Mouse (Mus musculus): ENCODE measurements around the gene Foxp4. TPM values are rescaled to one million over a fixed set of nuclear protein-coding genes. Genes with fewer than 3 reads are reported as not detected.

The Foxp4 gene
- polyA plus RNA-seq, 2 experiments: 38.6 to 104 TPM

- Histone ChIP-seq H3K27ac (replicated peaks; ENCODE audit: low read depth, low read length) (peak overlapping the region; percentile 87), H3K9ac (ENCODE audit: low read depth, low read length, severe bottlenecking) (peak overlapping the region; percentile 84), H3K4me2 (replicated peaks; ENCODE audit: low read depth, low read length, severe bottlenecking) (peak overlapping the region; percentile 88), H3K36me3 (ENCODE audit: control insufficient read depth, insufficient read depth, low read length) (peaks cover 38% of the 10 kb centered on the region), H3K27me3 (ENCODE audit: control insufficient read depth, insufficient read depth, low read length) (no peaks in the 10 kb centered on the region; the same call in 1 of the 2 replicates), H3K4me1 (ENCODE audit: control insufficient read depth, insufficient read depth, low read length) (peaks cover 40% of the 10 kb centered on the region), H3K9me3 (ENCODE audit: control insufficient read depth, low read length) (no peaks in the 10 kb centered on the region), H3K4me3 (replicated peaks; ENCODE audit: low read length) (peak overlapping the region; percentile 92)
- no peak for DNase-seq (ENCODE audit: low spot score)
- WGBS: 22% methylated on average over 5 of the region's 5 CpGs
- no peak for TF ChIP-seq POLR2A (IDR thresholded peaks at IDR 0.05; ENCODE audit: borderline replicate concordance, extremely low read depth, insufficient read depth, insufficient read length)
- ATAC-seq (ENCODE audit: low FRiP score, low read depth): no peak
Observed at GRCm38 (mm10) chr17:47831772-47832171, 92.7 kb downstream of the Foxp4 start.

GRCm38 (mm10) chr17:47831161-47831560, 93.3 kb downstream of the Foxp4 start:
- no peak for TF ChIP-seq POLR2A (IDR thresholded peaks at IDR 0.05; ENCODE audit: borderline replicate concordance, extremely low read depth, insufficient read depth, insufficient read length)
- ATAC-seq (ENCODE audit: low FRiP score, low read depth) (0 out of 2 replicates have a peak, but pooled peaks have one; percentile 23), DNase-seq (ENCODE audit: low spot score) (no peak)
- peak overlapping the region; percentile 92 for H3K4me3 ChIP-seq (replicated peaks; ENCODE audit: low read length)
- WGBS: 10% methylated on average over 9 of the region's 9 CpGs
- peak overlapping the region; percentile 84 for H3K9ac ChIP-seq (ENCODE audit: low read depth, low read length, severe bottlenecking)
- H3K9me3 ChIP-seq (ENCODE audit: control insufficient read depth, low read length): no peaks in the 10 kb centered on the region
- H3K27me3 ChIP-seq (ENCODE audit: control insufficient read depth, insufficient read depth, low read length): no peaks in the 10 kb centered on the region; the same call in 1 of the 2 replicates
- peaks cover 40% of the 10 kb centered on the region for H3K36me3 ChIP-seq (ENCODE audit: control insufficient read depth, insufficient read depth, low read length)
- peaks cover 40% of the 10 kb centered on the region for H3K4me1 ChIP-seq (ENCODE audit: control insufficient read depth, insufficient read depth, low read length)
- peak overlapping the region; percentile 87 for H3K27ac ChIP-seq (replicated peaks; ENCODE audit: low read depth, low read length)
- peak overlapping the region; percentile 88 for H3K4me2 ChIP-seq (replicated peaks; ENCODE audit: low read depth, low read length, severe bottlenecking)

DNA sequence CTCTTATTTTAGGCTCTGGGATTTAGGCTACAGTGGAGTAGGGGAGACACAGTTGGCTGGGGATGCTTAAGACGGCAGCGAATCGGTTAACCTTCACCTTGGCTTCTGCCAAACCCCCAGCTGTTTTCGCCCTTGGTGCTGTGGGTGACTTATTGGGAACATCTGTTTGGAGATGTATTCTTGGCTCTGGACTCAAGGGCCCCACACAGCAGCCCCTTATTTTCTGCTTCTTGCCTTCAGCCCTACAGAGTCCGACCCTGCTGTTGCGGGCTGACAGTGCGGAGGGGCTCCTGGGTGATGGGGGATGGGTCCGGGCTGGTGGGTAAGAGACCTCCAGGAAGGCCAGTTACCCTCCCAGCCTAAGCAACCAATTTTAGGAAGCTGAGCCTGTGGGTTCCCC, 103.1 kb downstream of the Foxp4 start:
- no peaks in the 10 kb centered on the region for H3K9me3 ChIP-seq (ENCODE audit: control insufficient read depth, low read length)
- H3K27me3 ChIP-seq (ENCODE audit: control insufficient read depth, insufficient read depth, low read length): no peaks in the 10 kb centered on the region
- H3K4me1 ChIP-seq (ENCODE audit: control insufficient read depth, insufficient read depth, low read length): peaks cover 18% of the 10 kb centered on the region
- peak; percentile 62 for DNase-seq (ENCODE audit: low spot score)
- H3K4me3 ChIP-seq (replicated peaks; ENCODE audit: low read length): no peak overlapping the region
- H3K36me3 ChIP-seq (ENCODE audit: control insufficient read depth, insufficient read depth, low read length): peaks cover 87% of the 10 kb centered on the region
- ATAC-seq (ENCODE audit: low FRiP score, low read depth): peak; percentile 39; the same call in 1 of the 2 replicates
- H3K27ac ChIP-seq (replicated peaks; ENCODE audit: low read depth, low read length): no peak overlapping the region
- no peak overlapping the region for H3K9ac ChIP-seq (ENCODE audit: low read depth, low read length, severe bottlenecking)
- no peak for TF ChIP-seq POLR2A (IDR thresholded peaks at IDR 0.05; ENCODE audit: borderline replicate concordance, extremely low read depth, insufficient read depth, insufficient read length)
- WGBS: 39% methylated on average over 8 of the region's 8 CpGs
- H3K4me2 ChIP-seq (replicated peaks; ENCODE audit: low read depth, low read length, severe bottlenecking): 0 out of 2 replicates have a peak overlapping the region, but pooled peaks have one; percentile 19

GRCm38 (mm10) chr17:47818038-47818725, 106.3 kb downstream of the Foxp4 start:
- Histone ChIP-seq H3K36me3 (ENCODE audit: control insufficient read depth, insufficient read depth, low read length) (peaks cover 82% of the 10 kb centered on the region), H3K9ac (ENCODE audit: low read depth, low read length, severe bottlenecking) (no peak overlapping the region), H3K4me1 (ENCODE audit: control insufficient read depth, insufficient read depth, low read length) (peaks cover 47% of the 10 kb centered on the region), H3K9me3 (ENCODE audit: control insufficient read depth, low read length) (no peaks in the 10 kb centered on the region), H3K4me2 (replicated peaks; ENCODE audit: low read depth, low read length, severe bottlenecking) (no peak overlapping the region), H3K27ac (replicated peaks; ENCODE audit: low read depth, low read length) (no peak overlapping the region), H3K4me3 (replicated peaks; ENCODE audit: low read length) (no peak overlapping the region), H3K27me3 (ENCODE audit: control insufficient read depth, insufficient read depth, low read length) (no peaks in the 10 kb centered on the region)
- no peak for ATAC-seq (ENCODE audit: low FRiP score, low read depth)
- WGBS: 83% methylated on average over 13 of the region's 13 CpGs
- DNase-seq (ENCODE audit: low spot score): no peak
- no peak for TF ChIP-seq POLR2A (IDR thresholded peaks at IDR 0.05; ENCODE audit: borderline replicate concordance, extremely low read depth, insufficient read depth, insufficient read length)

Other genes starting within 250 kb of the Foxp4 start
- gene Tomm6, start 236.3 kb downstream of the Foxp4 start, polyA plus RNA-seq (2012; rRNA removed): 106 and 130 TPM in 2 replicates
- 409 and 415 TPM in 2 replicates for gene Tomm6, start 236.3 kb downstream of the Foxp4 start, polyA plus RNA-seq (2014; fragmentation: Nextera tagmentation; extraction: Ambion mirVana)
- gene Frs3, start 235.6 kb downstream of the Foxp4 start, polyA plus RNA-seq (2012; rRNA removed): 16.0 and 26.2 TPM in 2 replicates
- 5.4 TPM in 2 replicates for gene Frs3, start 235.6 kb downstream of the Foxp4 start, polyA plus RNA-seq (2014; fragmentation: Nextera tagmentation; extraction: Ambion mirVana)
- gene Gm21981, start 230.2 kb downstream of the Foxp4 start, polyA plus RNA-seq (2012; rRNA removed): 2.6 and 3.0 TPM in 2 replicates
- 1.3 and 1.7 TPM in 2 replicates for gene Gm21981, start 230.2 kb downstream of the Foxp4 start, polyA plus RNA-seq (2014; fragmentation: Nextera tagmentation; extraction: Ambion mirVana)
- gene Prickle4, start 229.9 kb downstream of the Foxp4 start, polyA plus RNA-seq (2012; rRNA removed): 0.52 and 1.9 TPM in 2 replicates
- gene Prickle4, start 229.9 kb downstream of the Foxp4 start, polyA plus RNA-seq (2014; fragmentation: Nextera tagmentation; extraction: Ambion mirVana): 1.3 TPM in 2 replicates
- gene Pgc, start 197.8 kb downstream of the Foxp4 start, polyA plus RNA-seq (2012; rRNA removed): 0.55 and 1.4 TPM in 2 replicates
- gene Pgc, start 197.8 kb downstream of the Foxp4 start, polyA plus RNA-seq (2014; fragmentation: Nextera tagmentation; extraction: Ambion mirVana): 0.18 and 0.23 TPM in 2 replicates
- 12.2 and 13.2 TPM in 2 replicates for gene Tfeb, start 187.6 kb downstream of the Foxp4 start, polyA plus RNA-seq (2012; rRNA removed)
- 10.6 and 11.5 TPM in 2 replicates for gene Tfeb, start 187.6 kb downstream of the Foxp4 start, polyA plus RNA-seq (2014; fragmentation: Nextera tagmentation; extraction: Ambion mirVana)
- gene Mdfi, start 90.0 kb downstream of the Foxp4 start, polyA plus RNA-seq (2012; rRNA removed): 281 and 440 TPM in 2 replicates
- 57.5 and 64.7 TPM in 2 replicates for gene Mdfi, start 90.0 kb downstream of the Foxp4 start, polyA plus RNA-seq (2014; fragmentation: Nextera tagmentation; extraction: Ambion mirVana)
- not detected in 2 replicates for gene 1700122O11Rik, start 113.6 kb upstream of the Foxp4 start, polyA plus RNA-seq (2012; rRNA removed)
- not detected in 2 replicates for gene 1700122O11Rik, start 113.6 kb upstream of the Foxp4 start, polyA plus RNA-seq (2014; fragmentation: Nextera tagmentation; extraction: Ambion mirVana)
- 0.08 TPM in 1 of 2 replicates, not detected in the other for gene 1700067P10Rik, start 164.7 kb upstream of the Foxp4 start, polyA plus RNA-seq (2012; rRNA removed)
- gene 1700067P10Rik, start 164.7 kb upstream of the Foxp4 start, polyA plus RNA-seq (2014; fragmentation: Nextera tagmentation; extraction: Ambion mirVana): not detected in 2 replicates
- not detected in 2 replicates for gene 9830107B12Rik, start 221.6 kb upstream of the Foxp4 start, polyA plus RNA-seq (2012; rRNA removed)
- gene 9830107B12Rik, start 221.6 kb upstream of the Foxp4 start, polyA plus RNA-seq (2014; fragmentation: Nextera tagmentation; extraction: Ambion mirVana): not detected in 2 replicates
- 0.08 TPM in 1 of 2 replicates, not detected in the other for gene A530064D06Rik, start 242.6 kb upstream of the Foxp4 start, polyA plus RNA-seq (2012; rRNA removed)
- not detected in 2 replicates for gene A530064D06Rik, start 242.6 kb upstream of the Foxp4 start, polyA plus RNA-seq (2014; fragmentation: Nextera tagmentation; extraction: Ambion mirVana)